Mouse (Mus musculus) cerebellum, postnatal 4 days (tissue): Measurements from ENCODE around the gene Lcmt1.

Experiments used
- DNase-seq, 2 experiments: peaks; one replicate each; pipeline ENCODE4 v3.0.0; 2022; ENCODE audit warnings: low spot score in 2 of 2, mixed read lengths in 1 of 2

Lcmt1 gene

GRCm38 (mm10) chr7:123453066-123453465 lies 83.5 kb downstream of the Lcmt1 start:
- DNase-seq: no peak

DNA sequence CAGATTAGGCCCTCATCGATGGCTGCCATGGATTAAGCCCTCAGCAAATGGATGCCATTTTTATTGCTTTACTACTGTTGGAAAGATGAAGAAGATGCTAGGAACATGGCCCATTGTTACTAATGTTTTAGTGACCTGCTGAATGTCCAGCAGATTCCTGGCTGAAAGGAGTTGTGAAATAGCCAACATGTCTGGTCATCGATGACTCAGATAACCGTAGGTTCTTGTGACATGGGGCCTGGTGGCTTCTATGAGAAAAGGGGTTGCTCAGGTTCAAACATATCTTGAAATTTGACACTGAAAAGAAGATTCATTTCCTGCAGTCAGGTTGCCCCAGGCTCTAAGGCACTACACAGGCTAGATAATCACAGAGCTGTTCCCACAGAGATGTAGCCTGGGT lies 85.5 kb downstream of the Lcmt1 start:
- DNase-seq: no peak

DNA sequence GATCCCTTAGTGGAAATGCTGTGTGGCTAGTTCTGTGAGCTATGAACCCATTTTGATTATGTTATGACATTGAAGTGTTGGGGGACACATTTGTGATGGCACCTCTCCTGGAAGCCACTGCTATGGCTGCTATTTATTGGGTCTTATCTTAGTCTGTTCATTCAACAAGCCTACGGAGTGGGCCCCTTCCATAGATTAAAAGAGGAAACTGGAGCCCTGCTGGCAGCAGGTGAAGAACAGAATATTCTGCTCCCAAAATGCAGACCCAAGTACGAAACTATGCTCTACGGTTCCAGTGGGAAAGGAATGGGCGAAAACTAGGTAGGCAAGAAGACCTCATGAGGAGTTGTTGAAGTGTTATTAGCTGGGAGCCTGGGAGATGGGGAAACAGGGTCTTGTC lies 88.7 kb downstream of the Lcmt1 start:
- no peak for DNase-seq

GRCm38 (mm10) chr7:123459247-123459646 lies 89.7 kb downstream of the Lcmt1 start:
- DNase-seq: no peak

- DNase-seq: no peak
Measured at GRCm38 (mm10) chr7:123461316-123461715, 91.7 kb downstream of the Lcmt1 start.

DNA sequence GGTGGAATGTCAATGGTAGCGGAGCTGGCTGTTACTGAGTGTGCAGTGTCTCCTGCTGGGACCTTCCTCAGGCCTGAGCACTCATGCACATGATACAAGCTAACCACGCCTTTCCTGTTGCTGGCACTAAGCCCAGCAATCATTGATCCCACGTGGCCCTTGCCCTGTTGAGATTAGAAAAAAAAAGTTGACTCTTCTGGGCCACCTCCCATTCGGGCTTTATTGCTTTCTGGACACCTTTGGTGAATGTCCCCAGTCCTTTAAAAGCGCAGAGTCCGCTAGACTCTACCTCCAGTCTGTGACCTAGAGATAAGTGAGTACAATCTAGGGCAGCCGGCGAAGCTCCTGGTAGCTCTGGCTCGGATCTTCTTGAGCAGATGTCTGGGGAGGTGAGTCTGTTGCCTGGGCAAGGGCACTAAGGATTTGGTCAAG lies 92.5 kb downstream of the Lcmt1 start, which contains the start of gene Aqp8:
Gene Aqp8 (plus strand): TSS at position 222 of the 432 bp plus-strand sequence.
- no peak for DNase-seq

DNA sequence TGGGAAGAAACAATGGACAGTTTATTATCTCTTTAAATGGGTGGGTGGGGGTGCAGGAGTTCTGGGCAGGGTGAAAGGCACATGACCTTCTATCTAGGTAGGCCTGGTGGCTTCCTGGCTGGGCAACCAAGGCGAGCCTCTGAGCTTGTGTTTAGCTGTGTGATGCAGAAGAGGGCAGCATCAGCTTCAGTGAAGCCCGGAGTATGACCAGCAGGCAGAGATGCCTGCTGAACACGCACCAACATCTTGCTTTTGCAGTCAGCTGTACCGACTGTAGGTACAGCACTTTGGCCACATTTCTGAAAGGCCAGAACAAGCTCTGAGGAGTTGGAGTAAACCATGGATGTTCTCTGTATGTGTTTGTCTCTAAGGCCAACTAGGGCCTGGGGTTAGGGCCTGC lies 94.0 kb downstream of the Lcmt1 start:
- no peak for DNase-seq

GRCm38 (mm10) chr7:123465692-123466387 lies 96.3 kb downstream of the Lcmt1 start:
- peak; percentile 50 to 76 for DNase-seq

DNA sequence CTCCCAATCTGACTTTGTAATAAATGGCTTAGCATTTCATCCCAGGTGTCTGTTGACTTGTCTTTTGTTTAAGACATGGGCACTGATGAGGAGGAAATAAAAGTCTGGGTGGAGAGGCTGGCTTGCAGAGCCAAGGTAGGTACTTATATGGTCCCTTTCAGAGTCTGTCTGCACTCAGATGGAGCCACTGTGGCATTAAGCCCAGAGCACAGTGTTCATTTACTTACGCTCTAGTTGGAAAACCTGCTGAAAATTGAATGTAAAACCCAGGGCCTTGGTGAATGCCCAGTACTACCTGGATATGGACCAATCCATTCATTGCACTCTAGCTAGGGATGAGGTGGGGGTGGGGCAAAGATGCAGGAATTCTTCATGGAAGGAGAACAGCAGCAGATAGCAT lies 98.4 kb downstream of the Lcmt1 start:
- no peak for DNase-seq
